Mouse (Mus musculus) cerebellum, adult 9-10 months (tissue): ENCODE measurements at regions not wholly inside any gene's neighbourhood (a gene's known extent, or its start where the extent isn't known, plus 50 kb on each side); places are given as distances from the start of the nearest gene placed in this dataset.
"Not testable (repeated sequence)": the region's sequence is repeated elsewhere in the genome, so short reads cannot be mapped to it uniquely, and the experiment has no call there.

Experiments
- DNase-seq: peaks from one replicate; pipeline ENCODE4 v3.0.0; 2022

GRCm38 (mm10) chr6:89161746-89162145 lies 200.7 kb downstream of the Plxna1 start:
- DNase-seq, result no peak

GRCm38 (mm10) chr6:89169520-89169919 lies 192.9 kb downstream of the Plxna1 start:
- no peak for DNase-seq

- DNase-seq, result not testable (repeated sequence)
Observed at GRCm38 (mm10) chr6:89184920-89185319, 177.5 kb downstream of the Plxna1 start.

- DNase-seq, result not testable (repeated sequence)
Observed at GRCm38 (mm10) chr6:89200514-89201284, 161.7 kb downstream of the Plxna1 start.

- no peak for DNase-seq
Observed at GRCm38 (mm10) chr6:89215021-89215420, 147.4 kb downstream of the Plxna1 start.

- no peak for DNase-seq
Observed at GRCm38 (mm10) chr6:89235416-89236075, 126.9 kb downstream of the Plxna1 start.

- no peak for DNase-seq
Observed at GRCm38 (mm10) chr6:89236226-89236625, 126.2 kb downstream of the Plxna1 start.

- DNase-seq, result peak; percentile 96
Observed at GRCm38 (mm10) chr6:89236892-89237646, 125.4 kb downstream of the Plxna1 start.

- no peak for DNase-seq
Observed at GRCm38 (mm10) chr6:89238871-89239270, 123.5 kb downstream of the Plxna1 start.

GRCm38 (mm10) chr6:89239511-89239910 lies 122.9 kb downstream of the Plxna1 start:
- peak; percentile 96 for DNase-seq

GRCm38 (mm10) chr6:89240168-89240705 lies 122.2 kb downstream of the Plxna1 start:
- DNase-seq, result peak; percentile 57

GRCm38 (mm10) chr6:89242371-89243288 lies 119.8 kb downstream of the Plxna1 start:
- no peak for DNase-seq

GRCm38 (mm10) chr6:89245506-89245905 lies 116.9 kb downstream of the Plxna1 start:
- DNase-seq, result no peak

- DNase-seq, result no peak
Observed at GRCm38 (mm10) chr6:89246261-89246660, 116.2 kb downstream of the Plxna1 start.

GRCm38 (mm10) chr6:89248574-89248973 lies 113.8 kb downstream of the Plxna1 start:
- no peak for DNase-seq

- no peak for DNase-seq
Observed at GRCm38 (mm10) chr6:89249303-89249702, 113.1 kb downstream of the Plxna1 start.

GRCm38 (mm10) chr6:89251641-89252040 lies 110.8 kb downstream of the Plxna1 start:
- DNase-seq, result no peak

- DNase-seq, result no peak
Observed at GRCm38 (mm10) chr6:89256022-89256421, 106.4 kb downstream of the Plxna1 start.

- no peak for DNase-seq
Observed at GRCm38 (mm10) chr6:89256630-89257292, 105.7 kb downstream of the Plxna1 start.

- DNase-seq, result no peak
Observed at GRCm38 (mm10) chr6:89257416-89257815, 105.0 kb downstream of the Plxna1 start.

GRCm38 (mm10) chr6:89258140-89258539 lies 104.3 kb downstream of the Plxna1 start:
- DNase-seq, result no peak
